Mouse (Mus musculus) intestine, embryonic 14.5 days (tissue): ENCODE results near the gene Lpin2. TPM values are rescaled to one million over a fixed set of nuclear protein-coding genes. Genes with fewer than 3 reads are reported as not detected.

ENCODE experiments used
- ATAC-seq: fragments of 200-750 bp; cut with Nextera tagmentation; replicated peaks from 2 replicates; pipeline ENCODE4 v1.8.0; 2017; ENCODE audit warnings: low read depth, moderate number of reproducible peaks, moderate TSS enrichment, moderate library complexity; ENCODE audit not compliant: low FRiP score, low TSS enrichment
- DNase-seq: peaks from one replicate; pipeline ENCODE4 v3.0.0-alpha.2; 2018; ENCODE audit warnings: low spot score
- H3K27ac ChIP-seq: fragments of 300-500 bp; sonication (generic); 2 replicates; pipeline ENCODE4 v1.5.1; 2014; ENCODE audit warnings: low read depth, mild to moderate bottlenecking, control low read depth
- H3K27me3 ChIP-seq: fragments of 300-500 bp; sonication (generic); replicated peaks from 2 replicates; pipeline ENCODE4 v1.6.1; 2014; ENCODE audit warnings: low read length, control low read depth; ENCODE audit not compliant: control insufficient read depth, insufficient read depth
- H3K36me3 ChIP-seq: fragments of 300-500 bp; sonication (generic); 2 replicates; pipeline ENCODE4 v1.6.1; 2014; ENCODE audit warnings: low read length, control low read depth; ENCODE audit not compliant: control insufficient read depth, insufficient read depth
- H3K4me1 ChIP-seq: fragments of 300-500 bp; sonication (generic); replicated peaks from 2 replicates; pipeline ENCODE4 v1.6.1; 2014; ENCODE audit warnings: low read length, control low read depth, mixed read lengths; ENCODE audit not compliant: control insufficient read depth, insufficient read depth
- H3K4me2 ChIP-seq: fragments of 300-500 bp; sonication (generic); 2 replicates; pipeline ENCODE4 v1.6.1; 2014; ENCODE audit warnings: low read length
- H3K4me3 ChIP-seq: fragments of 300-500 bp; sonication (generic); 2 replicates; pipeline ENCODE4 v1.5.1; 2014; ENCODE audit warnings: low read depth, low read length, control low read depth, mixed read lengths
- H3K9ac ChIP-seq: fragments of 300-500 bp; sonication (generic); 2 replicates; pipeline ENCODE4 v1.6.1; 2014; ENCODE audit warnings: mild to moderate bottlenecking, low read length
- H3K9me3 ChIP-seq: fragments of 300-500 bp; sonication (generic); 2 replicates; pipeline ENCODE4 v1.6.1; 2016; ENCODE audit warnings: low read length, control low read depth; ENCODE audit not compliant: control insufficient read depth
- WGBS: fragments of 180-500 bp; shearing (Covaris S2); extraction: QIAGEN DNeasy Blood & Tissue Kit; methylation state at CpG from one replicate; pipeline ENCODE4 v1.1.7; 2014; 5-methylcytosine and 5-hydroxymethylcytosine counted together
- polyA plus RNA-seq: library from polyadenylated mRNA; unstranded; fragments of >200 nt; fragmentation: Nextera tagmentation; extraction: Ambion mirVana; gene quantifications from 2 replicates; pipeline ENCODE4 v1.2.1, GENCODE M21; 2014

Lpin2 gene
- polyA plus RNA-seq, 1 experiment from 2014 or later, result 27.3 TPM

DNA sequence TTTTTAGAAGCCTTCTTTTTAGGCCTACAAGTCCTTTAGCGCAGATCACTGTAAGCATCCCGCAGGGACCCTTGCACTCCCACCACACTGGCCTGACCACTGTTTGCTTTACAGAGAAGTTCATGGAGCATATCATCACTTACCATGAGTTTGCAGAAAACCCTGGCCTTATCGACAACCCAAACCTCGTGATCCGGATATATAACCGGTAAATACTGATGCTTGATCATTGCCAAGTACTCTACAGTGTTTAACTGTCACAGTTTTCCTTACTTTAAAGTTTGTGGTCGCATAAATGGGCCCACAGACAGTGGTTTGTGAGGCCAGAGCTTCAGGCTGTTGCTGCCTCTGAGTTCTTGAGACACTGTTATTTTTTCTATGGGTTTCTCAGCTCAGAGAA, 56.1 kb downstream of the Lpin2 start:
- Histone ChIP-seq H3K4me2 (no peak overlapping the region), H3K36me3 (peaks cover 77% of the 10 kb centered on the region), H3K27me3 (no peaks in the 10 kb centered on the region), H3K9ac (no peak overlapping the region), H3K4me3 (no peak overlapping the region), H3K27ac (no peak overlapping the region), H3K9me3 (no peaks in the 10 kb centered on the region), H3K4me1 (no peaks in the 10 kb centered on the region)
- DNase-seq (no peak), ATAC-seq (no peak)
- WGBS, result 93% methylated on average over 7 of the region's 7 CpGs

DNA sequence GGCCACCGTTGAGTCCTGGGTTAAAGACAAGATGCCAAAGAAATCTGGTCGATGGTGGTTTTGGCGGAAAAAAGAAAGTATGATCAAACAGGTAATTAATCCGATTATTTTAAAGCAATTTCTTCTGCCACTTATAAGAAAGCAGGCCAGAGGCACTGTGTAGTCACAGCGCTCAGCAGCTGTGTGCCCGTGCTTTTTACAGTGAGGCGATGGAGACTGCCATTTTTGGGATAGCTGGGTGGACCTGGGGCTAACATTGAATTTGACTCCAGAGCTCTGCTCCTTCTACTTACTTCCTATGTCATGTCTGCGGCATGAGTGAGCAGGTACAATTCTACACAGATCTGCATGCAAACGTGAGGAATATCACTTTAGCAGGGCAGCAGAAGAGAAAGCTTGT, 58.5 kb downstream of the Lpin2 start:
- DNase-seq (no peak), ATAC-seq (no peak)
- no peaks in the 10 kb centered on the region for H3K9me3 ChIP-seq
- no peaks in the 10 kb centered on the region for H3K4me1 ChIP-seq
- 94% methylated on average over 9 of the region's 9 CpGs for WGBS
- no peak overlapping the region for H3K4me2 ChIP-seq
- H3K27ac ChIP-seq, result no peak overlapping the region
- H3K27me3 ChIP-seq, result no peaks in the 10 kb centered on the region
- peaks cover 85% of the 10 kb centered on the region for H3K36me3 ChIP-seq
- no peak overlapping the region for H3K9ac ChIP-seq
- H3K4me3 ChIP-seq, result no peak overlapping the region

DNA sequence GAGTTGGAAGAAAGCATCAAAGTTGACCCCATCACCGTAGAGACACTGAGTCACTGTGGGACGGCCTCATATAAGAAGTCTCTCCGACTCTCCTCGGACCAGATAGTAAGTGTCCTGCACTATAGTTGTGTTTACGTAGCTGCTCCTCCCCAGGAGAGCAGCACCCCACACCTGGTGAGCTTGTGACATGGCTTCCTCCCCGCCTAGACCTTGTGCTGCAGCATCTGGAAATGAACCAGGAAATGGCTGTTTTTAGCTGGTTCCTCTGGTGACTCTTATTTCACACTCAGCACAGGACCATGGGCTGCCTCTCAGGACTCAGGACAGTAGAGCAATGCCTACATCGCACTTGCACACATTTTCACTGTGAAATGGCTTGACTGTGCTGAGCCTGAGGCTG, 60.3 kb downstream of the Lpin2 start:
- peaks cover 88% of the 10 kb centered on the region for H3K36me3 ChIP-seq
- H3K9ac ChIP-seq, result no peak overlapping the region

DNA sequence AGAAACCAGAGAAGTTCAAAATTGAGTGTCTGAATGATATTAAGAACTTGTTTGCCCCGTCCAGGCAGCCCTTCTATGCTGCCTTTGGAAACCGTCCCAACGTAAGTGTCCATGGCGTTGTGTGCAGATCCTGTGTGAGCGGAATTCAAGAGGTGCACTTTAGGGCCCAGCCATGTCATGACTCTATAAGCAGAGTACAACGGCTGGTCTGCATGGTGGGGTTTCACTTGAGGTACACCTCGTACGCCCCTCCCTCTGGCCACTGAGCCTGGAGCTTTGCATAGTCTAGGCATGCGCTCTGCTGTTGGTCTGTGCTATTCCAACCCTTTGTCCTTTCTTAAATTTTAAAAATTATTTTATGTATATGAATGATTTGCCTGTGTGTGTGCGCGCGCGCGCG, 62.8 kb downstream of the Lpin2 start:
- H3K9me3 ChIP-seq, result no peaks in the 10 kb centered on the region
- H3K4me2 ChIP-seq, result no peak overlapping the region
- no peak overlapping the region for H3K4me3 ChIP-seq
- H3K36me3 ChIP-seq, result peaks cover 91% of the 10 kb centered on the region
- no peaks in the 10 kb centered on the region for H3K4me1 ChIP-seq
- DNase-seq (no peak), ATAC-seq (no peak)
- no peaks in the 10 kb centered on the region for H3K27me3 ChIP-seq
- H3K27ac ChIP-seq, result no peak overlapping the region
- H3K9ac ChIP-seq, result no peak overlapping the region
- 98% methylated on average over 15 of the region's 15 CpGs for WGBS

More for the DNA sequence above, 60.3 kb downstream of the Lpin2 start:
- Histone ChIP-seq H3K27ac (no peak overlapping the region), H3K27me3 (no peaks in the 10 kb centered on the region), H3K4me3 (no peak overlapping the region), H3K4me2 (no peak overlapping the region), H3K4me1 (no peaks in the 10 kb centered on the region), H3K9me3 (no peaks in the 10 kb centered on the region)
- DNase-seq (no peak), ATAC-seq (no peak)
- 91% methylated on average over 7 of the region's 7 CpGs for WGBS

DNA sequence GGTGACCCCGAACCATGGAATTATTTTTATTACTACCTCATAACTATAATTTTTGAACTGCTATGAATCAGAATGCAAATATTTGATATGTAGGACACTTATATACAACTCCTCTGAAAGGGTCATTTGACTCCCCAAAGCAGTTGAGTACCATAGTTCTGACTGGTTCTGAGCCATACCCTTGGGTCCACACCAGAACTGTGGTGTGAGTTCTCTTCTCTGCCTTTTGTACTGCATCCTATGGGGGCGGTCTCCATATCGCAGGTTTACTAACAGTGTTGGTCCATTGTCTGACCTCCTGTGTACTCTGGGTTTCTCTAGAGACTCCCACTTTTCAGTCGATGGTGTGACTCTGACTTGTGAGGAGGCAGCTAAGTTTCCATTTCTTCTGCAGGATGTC, 63.7 kb downstream of the Lpin2 start:
- H3K4me1 ChIP-seq, result no peaks in the 10 kb centered on the region
- ATAC-seq (no peak), DNase-seq (no peak)
- H3K4me2 ChIP-seq, result no peak overlapping the region
- no peaks in the 10 kb centered on the region for H3K9me3 ChIP-seq
- no peak overlapping the region for H3K4me3 ChIP-seq
- H3K27ac ChIP-seq, result no peak overlapping the region
- WGBS, result 90% methylated on average over 4 of the region's 4 CpGs
- peaks cover 84% of the 10 kb centered on the region for H3K36me3 ChIP-seq
- no peaks in the 10 kb centered on the region for H3K27me3 ChIP-seq
- no peak overlapping the region for H3K9ac ChIP-seq

DNA sequence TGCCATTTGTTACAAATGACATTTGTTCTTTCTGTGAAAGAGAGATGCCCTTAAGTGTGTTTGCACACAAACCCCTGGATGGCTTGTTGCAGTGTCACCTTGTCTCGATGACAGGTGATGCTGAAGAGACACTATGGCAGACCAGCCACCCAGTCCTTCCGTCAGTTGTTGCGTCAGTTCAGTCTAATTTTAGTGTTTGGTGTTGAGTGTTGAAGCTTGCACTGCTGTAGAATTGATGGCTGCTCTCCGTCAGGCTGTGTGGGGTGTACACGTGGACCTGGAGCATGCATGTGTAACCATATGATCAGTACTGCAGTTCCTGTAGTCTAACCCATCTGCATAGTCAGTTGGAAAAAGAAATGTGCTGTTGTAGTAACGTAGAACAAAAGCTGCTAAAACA, 66.6 kb downstream of the Lpin2 start:
- DNase-seq, result no peak
- no peaks in the 10 kb centered on the region for H3K27me3 ChIP-seq
- H3K36me3 ChIP-seq, result peaks cover 58% of the 10 kb centered on the region

DNA sequence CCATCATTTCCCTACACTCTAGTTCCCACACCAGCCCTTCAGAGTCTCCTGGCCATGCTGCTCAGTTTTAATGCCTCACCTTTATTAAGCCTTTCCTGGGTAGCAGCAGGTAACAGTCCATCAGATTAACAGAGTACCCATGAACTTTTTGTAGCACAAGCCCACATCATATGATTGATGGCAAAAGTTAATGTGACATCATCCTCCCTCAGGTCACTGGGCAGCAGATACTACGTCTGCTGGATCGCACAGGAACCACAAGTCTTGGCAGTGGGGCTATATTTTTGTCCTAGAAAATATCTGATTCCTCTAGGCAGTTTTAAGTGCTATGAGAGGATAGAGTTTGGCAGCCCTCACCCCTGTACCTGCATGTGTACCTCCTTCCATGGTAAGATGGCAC, 67.7 kb downstream of the Lpin2 start:
- Histone ChIP-seq H3K4me1 (peaks cover 3% of the 10 kb centered on the region; the same call in 1 of the 2 replicates), H3K9me3 (no peaks in the 10 kb centered on the region), H3K9ac (no peak overlapping the region), H3K4me2 (no peak overlapping the region), H3K36me3 (peaks cover 49% of the 10 kb centered on the region), H3K4me3 (no peak overlapping the region), H3K27me3 (no peaks in the 10 kb centered on the region), H3K27ac (no peak overlapping the region)
- DNase-seq (no peak), ATAC-seq (no peak)
- 72% methylated on average over 2 of the region's 2 CpGs for WGBS

More for the DNA sequence above, 66.6 kb downstream of the Lpin2 start:
- no peak overlapping the region for H3K27ac ChIP-seq
- H3K9ac ChIP-seq, result no peak overlapping the region
- 92% methylated on average over 6 of the region's 6 CpGs for WGBS
- no peak overlapping the region for H3K4me3 ChIP-seq
- H3K4me2 ChIP-seq, result no peak overlapping the region
- ATAC-seq, result no peak
- H3K9me3 ChIP-seq, result no peaks in the 10 kb centered on the region
- peaks cover 3% of the 10 kb centered on the region; the same call in 1 of the 2 replicates for H3K4me1 ChIP-seq

DNA sequence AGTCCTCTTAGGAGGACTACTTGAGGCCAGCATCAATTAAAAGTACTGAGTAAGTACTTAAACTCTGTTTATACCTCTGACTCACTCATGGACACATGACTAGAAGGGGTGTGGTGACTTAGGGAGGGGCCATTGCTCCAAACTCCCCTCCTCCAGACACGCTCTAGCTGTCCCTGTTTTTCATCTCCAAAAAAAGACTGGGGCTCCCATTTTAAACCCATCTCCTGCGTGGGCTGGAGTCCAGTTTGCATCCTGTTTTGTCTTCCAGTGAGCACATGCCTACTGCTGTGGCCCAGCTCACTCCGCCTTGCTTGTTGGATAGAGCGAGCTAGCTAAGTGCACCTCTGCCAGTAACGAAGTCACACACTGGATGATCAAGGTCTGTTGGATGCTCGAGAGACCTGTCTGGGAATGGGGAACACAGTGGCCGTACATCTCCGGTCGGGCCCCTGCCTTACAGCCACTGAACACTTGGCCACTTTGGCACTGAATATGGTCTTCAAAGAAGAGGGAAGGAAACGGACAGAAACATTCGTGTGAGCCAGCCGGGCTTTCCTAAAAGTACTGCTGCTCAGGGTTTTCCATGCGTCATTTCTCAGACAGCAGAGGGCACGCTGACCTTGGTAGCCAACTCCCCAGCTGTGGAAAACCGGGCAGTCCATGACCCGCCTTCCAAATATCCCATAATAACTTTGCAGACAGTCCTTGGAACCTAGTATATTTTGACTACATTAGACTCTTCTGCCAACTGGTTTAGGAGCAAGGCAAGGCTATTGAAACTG, 68.7 kb downstream of the Lpin2 start:
- Histone ChIP-seq H3K4me1 (peaks cover 3% of the 10 kb centered on the region; the same call in 1 of the 2 replicates), H3K27me3 (no peaks in the 10 kb centered on the region), H3K27ac (no peak overlapping the region), H3K9me3 (no peaks in the 10 kb centered on the region), H3K9ac (no peak overlapping the region), H3K4me3 (no peak overlapping the region), H3K4me2 (no peak overlapping the region), H3K36me3 (peaks cover 39% of the 10 kb centered on the region)
- ATAC-seq (no peak), DNase-seq (no peak)
- WGBS, result 78% methylated on average over 16 of the region's 16 CpGs

DNA sequence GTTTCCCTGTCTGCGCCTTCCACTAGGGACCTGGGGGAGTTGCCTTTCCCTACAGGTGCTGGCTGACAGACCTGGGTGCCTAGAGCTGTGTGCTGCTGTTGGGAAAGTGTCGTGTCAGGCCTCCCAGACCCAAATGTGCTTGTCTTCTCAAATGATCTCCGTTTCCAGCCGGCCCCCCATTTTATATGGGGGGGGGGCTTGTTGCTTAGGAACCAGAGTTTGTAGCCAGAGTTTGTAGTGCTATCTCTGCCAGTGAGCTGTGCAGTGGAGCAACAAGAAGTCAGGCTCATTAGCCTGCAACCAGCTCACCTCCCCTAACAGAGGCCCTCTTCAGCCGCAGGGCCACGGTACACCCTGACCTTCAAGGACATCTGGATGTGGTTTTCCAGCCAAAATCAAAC, 69.2 kb downstream of the Lpin2 start:
- Histone ChIP-seq H3K4me3 (no peak overlapping the region), H3K4me2 (no peak overlapping the region), H3K4me1 (peaks cover 3% of the 10 kb centered on the region; the same call in 1 of the 2 replicates), H3K36me3 (peaks cover 33% of the 10 kb centered on the region), H3K27me3 (no peaks in the 10 kb centered on the region), H3K9ac (no peak overlapping the region), H3K9me3 (no peaks in the 10 kb centered on the region), H3K27ac (no peak overlapping the region)
- WGBS, result 54% methylated on average over 6 of the region's 6 CpGs
- DNase-seq (no peak), ATAC-seq (no peak)
